Mouse (Mus musculus): Measurements from ENCODE around the gene Olfr1340. TPM values are rescaled to one million over a fixed set of nuclear protein-coding genes. Genes with fewer than 3 reads are reported as not detected.

Gene Olfr1340
- total RNA-seq (2021): not detected
- long read RNA-seq, experiment 1: 0 reads
- long read RNA-seq, experiment 2: 0 reads

DNA sequence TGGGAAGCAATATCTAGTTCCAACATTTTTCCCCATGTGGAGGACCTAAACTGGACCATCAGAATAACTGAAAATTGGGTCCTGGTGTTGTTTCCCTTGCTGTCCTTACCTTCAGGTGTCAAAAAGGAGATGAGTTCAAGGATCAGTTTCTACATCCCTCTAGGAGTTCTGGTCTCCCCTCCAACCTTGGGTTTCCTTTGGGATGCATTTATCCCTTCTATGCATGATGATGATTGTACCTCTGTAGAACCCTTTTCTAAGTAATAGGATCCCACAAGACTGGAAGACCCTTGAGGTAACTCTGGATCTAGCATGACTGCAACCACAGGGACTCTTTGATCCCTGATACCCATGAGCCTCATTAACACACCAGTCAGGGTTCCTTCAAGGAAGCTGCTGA, at the start of gene Olfr1340:
Gene Olfr1340, plus strand, starts transcription at position 301 of the 400 bp plus-strand sequence.
- no peak for DNase-seq (ENCODE audit: low spot score in 2 of 2)

DNA sequence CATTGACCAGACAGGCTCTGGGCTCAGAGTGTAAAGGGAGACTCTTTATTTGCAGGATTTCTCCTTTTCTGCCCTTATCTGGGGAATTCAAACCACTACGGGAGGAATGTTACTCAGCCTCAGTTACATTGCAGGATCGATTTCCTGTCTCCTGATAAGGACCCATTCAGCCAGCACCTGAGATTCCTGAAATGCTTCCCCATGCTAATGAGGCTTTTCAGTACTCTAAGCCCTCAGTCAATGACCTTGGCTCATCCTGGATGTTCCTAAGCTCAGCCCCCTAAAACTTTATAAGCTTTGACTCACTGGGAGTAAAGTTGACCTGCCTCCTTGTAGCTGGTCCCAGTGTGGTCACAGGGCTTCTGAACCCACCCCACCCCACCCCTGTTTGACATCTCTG, 32.9 kb upstream of the Olfr1340 start:
- no peak for DNase-seq (ENCODE audit: low spot score in 2 of 2)

DNA sequence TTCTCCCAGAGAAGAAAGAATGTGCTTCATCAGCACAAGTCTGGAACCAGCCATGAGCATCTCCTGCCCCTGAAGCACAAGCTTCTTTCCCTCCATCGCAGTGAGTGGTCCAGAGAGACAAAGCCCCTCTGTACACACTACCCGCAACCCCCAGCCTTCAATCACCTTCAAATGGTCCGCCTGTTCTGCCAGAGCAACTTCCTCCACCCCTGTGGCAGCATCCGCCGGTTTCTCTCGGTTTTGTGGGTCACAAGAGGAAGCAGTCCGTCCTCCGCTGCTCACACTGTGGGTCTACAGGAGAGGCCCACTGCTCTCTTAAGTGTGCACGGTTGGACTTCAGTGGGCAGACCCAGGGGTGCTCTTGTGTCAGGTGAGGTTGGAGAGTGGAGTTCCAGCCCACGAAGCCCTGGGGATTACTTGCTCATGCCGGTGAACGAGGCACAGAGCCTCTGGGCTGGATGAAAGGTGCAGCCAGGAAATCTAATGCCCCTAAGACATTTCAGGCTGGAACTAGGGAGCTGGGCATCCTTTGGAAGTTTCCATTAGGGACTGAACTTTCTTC, 27.4 kb upstream of the Olfr1340 start, which contains the start of gene Olfr1342:
Gene Olfr1342, minus strand, starts transcription at position 345 of the 562 bp plus-strand sequence.
- DNase-seq (ENCODE audit: low spot score in 2 of 2): no peak

DNA sequence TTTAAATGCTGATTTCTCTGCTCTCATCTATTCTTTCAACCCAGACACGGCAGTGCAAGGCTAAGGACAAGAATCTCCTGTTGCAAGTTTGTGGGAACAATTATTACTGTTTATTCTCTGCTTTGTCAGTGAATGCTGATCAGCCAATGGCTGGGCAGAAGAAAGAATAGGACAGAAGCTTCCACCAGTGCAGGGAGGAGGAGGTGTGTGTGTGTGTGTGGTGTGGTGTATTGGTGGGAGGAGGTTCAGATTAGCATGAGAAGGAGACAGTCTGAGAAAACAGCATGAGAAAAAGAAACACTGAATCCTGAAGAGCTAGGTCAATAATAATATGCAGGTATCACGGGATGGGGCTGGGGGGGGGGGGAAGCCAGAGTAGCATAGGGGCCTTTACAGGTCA, 26.1 kb upstream of the Olfr1340 start:
- no peak for DNase-seq (ENCODE audit: low spot score in 2 of 2)

DNA sequence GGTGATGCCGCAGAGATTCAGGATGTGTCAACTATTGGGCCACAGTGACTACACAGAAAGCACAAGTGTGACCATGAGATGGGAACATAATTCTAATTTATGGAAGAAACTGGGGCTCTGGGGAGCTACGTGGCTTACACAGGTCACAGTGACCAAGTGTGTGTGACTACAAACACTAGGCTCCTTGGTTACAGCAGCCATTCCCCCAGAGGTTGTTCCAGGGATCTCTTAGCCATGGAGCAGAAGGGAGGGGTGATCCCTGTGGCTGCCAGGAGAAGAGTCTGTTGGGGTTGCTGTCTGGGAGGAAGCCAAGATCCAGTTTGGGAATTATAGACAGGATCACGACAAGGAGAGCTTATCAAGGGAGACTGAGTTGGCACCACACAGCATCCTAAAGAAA, 16.7 kb upstream of the Olfr1340 start, which contains the start of gene Olfr1341:
Gene Olfr1341, plus strand, starts transcription at position 301 of the 400 bp plus-strand sequence.
- no peak for DNase-seq (ENCODE audit: low spot score in 2 of 2)

DNA sequence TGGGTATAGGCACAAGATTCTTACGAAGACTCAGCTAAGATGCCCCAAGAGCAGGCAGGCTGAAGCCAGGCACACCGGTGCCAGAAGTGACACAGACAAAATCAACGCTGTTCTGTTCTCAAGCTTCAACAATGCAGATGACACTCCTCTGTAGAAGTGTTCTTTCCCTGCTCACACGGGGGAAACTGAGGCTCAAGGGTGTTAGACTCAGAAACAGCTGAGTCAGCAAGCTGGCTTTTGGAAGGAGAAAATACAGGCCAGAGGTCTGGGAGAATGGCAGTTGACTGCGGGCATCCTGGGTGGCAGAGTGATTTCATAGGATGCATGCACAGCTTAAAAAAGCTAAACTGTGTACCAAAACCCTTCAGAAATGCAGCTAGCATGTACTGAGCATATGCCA, 11.9 kb upstream of the Olfr1340 start:
- no peak for DNase-seq (ENCODE audit: low spot score in 2 of 2)

DNA sequence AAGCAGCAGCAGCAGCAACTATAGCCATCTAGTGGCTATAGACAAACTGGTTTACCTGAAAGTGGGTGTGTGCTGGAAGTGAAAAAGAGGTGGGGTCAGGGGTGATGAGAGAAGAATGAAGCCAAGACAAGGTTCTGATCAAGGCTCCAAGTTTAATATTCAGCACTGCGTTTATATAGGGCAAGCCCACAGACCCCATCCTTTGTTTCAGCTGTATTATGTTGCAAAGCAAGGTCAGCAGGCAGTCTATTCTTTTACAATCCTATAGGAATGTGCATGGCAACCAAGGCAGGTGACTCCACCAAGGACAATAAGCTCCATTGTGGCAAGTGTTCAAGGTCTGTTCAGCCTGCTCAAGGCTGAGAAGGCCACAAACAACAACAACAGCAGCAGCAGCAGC, 8.3 kb upstream of the Olfr1340 start:
- DNase-seq (ENCODE audit: low spot score in 2 of 2): no peak

DNA sequence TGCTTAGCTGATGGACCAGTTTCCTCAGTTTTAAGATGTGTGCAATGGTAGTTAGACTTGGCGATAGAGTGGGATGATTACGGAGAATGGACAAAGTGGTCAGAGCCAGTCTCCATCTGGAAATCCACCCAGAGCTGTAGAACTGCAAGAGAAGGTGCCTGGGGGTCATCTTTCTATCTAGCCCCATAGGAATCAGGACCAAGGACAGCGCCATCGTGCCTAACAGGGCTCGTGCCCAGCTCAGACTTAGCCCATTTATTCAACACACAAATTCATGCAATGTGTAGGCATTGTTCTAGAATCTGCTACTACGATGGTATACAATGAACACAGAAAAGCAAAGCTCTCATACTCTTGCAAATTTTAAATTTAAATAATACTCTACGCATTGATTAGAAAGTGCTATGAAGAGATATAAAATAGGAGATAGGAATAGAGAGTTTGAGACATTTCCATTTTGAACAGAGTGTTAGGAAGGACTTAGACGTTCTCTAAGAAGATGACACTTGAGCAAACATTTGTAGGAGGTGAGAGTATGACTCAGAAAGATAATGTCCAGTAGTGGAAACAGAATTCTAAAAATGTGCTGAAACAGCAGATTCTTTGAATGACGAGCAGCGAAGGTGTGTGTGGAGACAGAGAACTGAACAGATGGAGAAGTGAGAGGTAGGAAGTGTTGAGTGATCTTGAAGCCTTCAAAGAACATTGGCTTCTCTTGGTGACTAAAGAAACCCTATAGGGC, 2.0 kb downstream of the Olfr1340 start:
- DNase-seq (ENCODE audit: low spot score in 2 of 2): no peak

DNA sequence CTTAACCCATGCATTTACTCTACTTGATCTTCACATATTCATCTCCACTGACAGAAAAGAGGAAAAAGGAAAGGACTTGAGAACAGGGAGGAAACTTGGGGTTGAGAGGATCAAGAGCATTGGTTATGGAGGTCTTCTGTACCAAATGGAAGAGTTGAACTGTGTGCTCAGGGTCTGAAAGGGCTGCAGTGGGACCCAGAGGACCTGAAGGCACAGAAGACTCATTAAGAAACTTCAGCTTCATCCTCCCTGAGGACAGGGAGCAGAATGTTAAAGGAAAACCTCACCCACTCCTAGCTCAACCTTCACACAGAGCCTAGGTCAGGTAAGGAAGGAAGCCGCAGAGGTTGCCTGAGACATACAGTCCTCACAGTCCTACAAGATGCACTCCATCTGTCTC, 11.9 kb downstream of the Olfr1340 start, which contains the start of gene Olfr1339:
Gene Olfr1339, plus strand, starts transcription at position 301 of the 400 bp plus-strand sequence.
- DNase-seq (ENCODE audit: low spot score in 2 of 2): no peak

DNA sequence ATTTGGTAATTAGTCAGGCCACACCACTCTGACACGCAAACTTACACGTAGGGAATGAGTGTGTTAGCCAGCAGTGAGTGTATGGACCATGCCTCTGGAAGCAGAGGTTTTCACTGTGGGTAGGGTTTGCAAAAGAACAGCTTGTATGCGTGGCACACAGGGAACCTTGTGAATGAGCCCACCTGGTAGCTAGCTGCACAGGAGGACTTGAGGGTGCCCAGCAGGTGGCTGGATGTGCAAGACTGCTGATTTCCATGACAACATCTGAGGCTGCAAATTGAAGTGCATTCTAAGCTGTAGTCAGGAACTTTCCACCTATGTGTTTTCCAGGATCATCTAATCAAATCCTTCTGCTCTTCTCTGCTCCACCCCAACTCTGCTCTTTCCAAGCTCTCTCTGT, 19.6 kb downstream of the Olfr1340 start:
- DNase-seq (ENCODE audit: low spot score in 2 of 2): no peak

DNA sequence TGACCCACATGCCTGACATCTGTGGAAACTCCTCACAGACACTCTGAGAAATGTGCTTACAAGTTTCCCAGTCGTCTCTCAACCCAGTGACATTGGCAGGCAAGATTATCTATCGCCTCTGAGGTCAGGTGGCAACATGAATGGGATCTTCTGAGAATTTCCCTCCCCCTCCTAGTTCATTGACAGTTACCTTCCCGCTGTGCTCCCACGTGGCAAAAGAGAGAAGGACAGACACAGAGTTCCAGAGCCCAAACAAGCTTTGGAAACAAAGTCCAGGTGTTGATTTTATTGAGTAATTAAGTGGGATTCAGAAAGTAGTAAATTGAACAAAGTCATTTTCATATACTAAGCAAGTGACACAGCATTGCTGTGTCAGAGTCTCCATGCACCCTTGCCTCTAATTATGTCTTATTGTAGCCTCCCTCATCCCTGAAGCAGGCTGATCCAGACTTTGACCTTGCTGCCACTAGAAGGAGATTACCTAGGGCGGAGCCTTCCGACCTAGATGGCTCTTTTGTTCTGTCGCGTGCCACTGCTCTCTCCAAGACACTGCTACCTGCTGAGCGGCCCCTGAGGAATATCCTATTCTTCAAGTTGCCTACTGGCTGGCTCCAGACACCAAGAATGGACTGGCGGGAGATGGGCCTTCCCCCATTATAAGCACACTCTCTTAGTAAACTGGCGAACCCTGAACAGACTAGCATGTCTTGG, 21.2 kb downstream of the Olfr1340 start:
- no peak for DNase-seq (ENCODE audit: low spot score in 2 of 2)

DNA sequence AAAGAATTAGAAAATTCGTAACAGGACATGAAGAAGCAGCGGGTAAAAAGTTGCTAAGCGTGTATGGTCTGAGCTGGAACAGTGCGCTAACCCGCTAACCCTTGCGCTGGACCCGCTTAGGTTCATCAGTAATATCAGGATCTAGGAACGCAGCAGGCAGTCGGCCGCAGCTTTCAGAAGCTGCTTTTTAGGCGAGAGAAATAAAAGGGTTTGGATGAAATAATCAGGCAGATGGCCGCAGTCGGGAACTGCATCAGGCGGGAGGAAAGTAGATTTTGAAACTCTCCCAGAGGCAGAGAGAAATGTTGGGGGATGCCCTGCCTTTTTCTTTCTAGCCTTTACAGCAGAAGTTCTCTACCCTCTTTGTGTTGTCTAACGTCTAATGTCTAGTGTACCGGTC, 21.9 kb downstream of the Olfr1340 start:
- no peak for DNase-seq (ENCODE audit: low spot score in 2 of 2)

DNA sequence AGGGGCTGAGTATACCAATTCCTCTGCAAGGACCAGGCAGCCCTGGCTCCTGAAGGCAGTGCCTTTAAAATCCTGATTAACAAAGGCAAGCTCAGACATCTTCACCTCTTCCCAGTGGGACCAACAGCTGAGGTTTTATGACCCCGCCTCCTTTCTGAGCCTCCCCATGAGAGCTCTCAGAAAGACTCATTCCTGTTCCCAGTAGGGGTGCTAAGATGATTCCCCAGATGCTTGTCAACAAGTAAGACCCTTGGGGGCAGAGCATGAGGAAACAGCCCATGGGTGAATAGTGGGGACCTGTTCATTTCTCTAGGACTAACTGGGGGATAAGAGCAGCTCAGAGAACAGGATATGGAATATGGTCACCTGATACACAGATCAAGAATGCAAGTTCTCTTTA, 38.7 kb downstream of the Olfr1340 start, which contains the start of gene Olfr1338:
Gene Olfr1338, minus strand, starts transcription at position 101 of the 400 bp plus-strand sequence.
- DNase-seq (ENCODE audit: low spot score in 2 of 2): no peak

Other genes starting within 250 kb of the Olfr1340 start
- 10 to 100 TPM; 55.6 to 56.8 TPM for gene Tie1, start 230.1 kb upstream of the Olfr1340 start, total RNA-seq (2021)
- 1 to 10 TPM; 1.1 to 5.1 TPM for gene 2610528J11Rik, start 193.1 kb upstream of the Olfr1340 start, total RNA-seq (2021)
- 1 to 10 TPM; 1.2 to 1.9 TPM for gene Tmem125, start 176.1 kb upstream of the Olfr1340 start, total RNA-seq (2021)
- gene Cfap57, start 99.4 kb upstream of the Olfr1340 start, total RNA-seq (2021): under 1 TPM; 0.08 to 0.11 TPM
- 10 to 100 TPM; 72.5 to 84.1 TPM for gene Ebna1bp2, start 99.3 kb upstream of the Olfr1340 start, total RNA-seq (2021)
- gene Olfr62, start 61.2 kb upstream of the Olfr1340 start, total RNA-seq (2021): not detected
- not detected for gene Olfr1342, start 27.4 kb upstream of the Olfr1340 start, total RNA-seq (2021)
- gene Olfr1341, start 16.6 kb upstream of the Olfr1340 start, total RNA-seq (2021): not detected
- not detected for gene Olfr1339, start 12.0 kb downstream of the Olfr1340 start, total RNA-seq (2021)
- not detected for gene Olfr1338, start 38.6 kb downstream of the Olfr1340 start, total RNA-seq (2021)
- not detected for gene Olfr1337, start 62.4 kb downstream of the Olfr1340 start, total RNA-seq (2021)
- not detected for gene Olfr1335, start 89.8 kb downstream of the Olfr1340 start, total RNA-seq (2021)
- not detected for gene Olfr1333, start 116.1 kb downstream of the Olfr1340 start, total RNA-seq (2021)
- gene Olfr1331, start 144.5 kb downstream of the Olfr1340 start, total RNA-seq (2021): not detected
- gene Olfr1330, start 168.5 kb downstream of the Olfr1340 start, total RNA-seq (2021): not detected
- gene Olfr1329, start 197.3 kb downstream of the Olfr1340 start, total RNA-seq (2021): not detected
- gene Olfr1328, start 218.5 kb downstream of the Olfr1340 start, total RNA-seq (2021): not detected
- gene Lao1, start 241.4 kb downstream of the Olfr1340 start, total RNA-seq (2021): not detected

Measured in adrenal gland, postnatal 4 days (tissue).